Mouse (Mus musculus): ENCODE measurements at regions not wholly inside any gene's neighbourhood (a gene's known extent, or its start where the extent isn't known, plus 50 kb on each side); places are given as distances from the start of the nearest gene placed in this dataset.

GRCm38 (mm10) chr1:149760440-149760839 lies 200.7 kb downstream of the Pla2g4a start:
- no peak for DNase-seq (ENCODE audit: low read depth, low spot score)

DNA sequence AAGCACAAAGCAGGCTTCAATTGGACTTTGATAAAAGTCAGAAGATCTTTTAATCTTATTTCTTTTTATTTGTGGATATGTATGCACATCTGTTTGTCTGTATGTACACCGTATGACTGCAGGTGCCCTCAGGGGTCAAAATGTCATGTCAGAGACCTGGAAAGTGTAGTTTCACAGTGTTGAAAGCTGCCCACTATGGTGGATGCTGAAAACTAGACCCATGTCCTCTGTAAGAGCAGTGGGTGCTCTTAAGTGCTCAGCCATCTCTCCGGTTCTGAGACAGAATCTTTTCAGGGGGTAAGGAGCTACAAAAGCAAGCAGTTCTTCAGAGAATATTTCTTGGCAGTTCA lies 202.3 kb downstream of the Pla2g4a start:
- DNase-seq (ENCODE audit: low read depth, low spot score): no peak

GRCm38 (mm10) chr1:149758092-149758782 lies 202.9 kb downstream of the Pla2g4a start:
- DNase-seq (ENCODE audit: low read depth, low spot score): peak; percentile 23

DNA sequence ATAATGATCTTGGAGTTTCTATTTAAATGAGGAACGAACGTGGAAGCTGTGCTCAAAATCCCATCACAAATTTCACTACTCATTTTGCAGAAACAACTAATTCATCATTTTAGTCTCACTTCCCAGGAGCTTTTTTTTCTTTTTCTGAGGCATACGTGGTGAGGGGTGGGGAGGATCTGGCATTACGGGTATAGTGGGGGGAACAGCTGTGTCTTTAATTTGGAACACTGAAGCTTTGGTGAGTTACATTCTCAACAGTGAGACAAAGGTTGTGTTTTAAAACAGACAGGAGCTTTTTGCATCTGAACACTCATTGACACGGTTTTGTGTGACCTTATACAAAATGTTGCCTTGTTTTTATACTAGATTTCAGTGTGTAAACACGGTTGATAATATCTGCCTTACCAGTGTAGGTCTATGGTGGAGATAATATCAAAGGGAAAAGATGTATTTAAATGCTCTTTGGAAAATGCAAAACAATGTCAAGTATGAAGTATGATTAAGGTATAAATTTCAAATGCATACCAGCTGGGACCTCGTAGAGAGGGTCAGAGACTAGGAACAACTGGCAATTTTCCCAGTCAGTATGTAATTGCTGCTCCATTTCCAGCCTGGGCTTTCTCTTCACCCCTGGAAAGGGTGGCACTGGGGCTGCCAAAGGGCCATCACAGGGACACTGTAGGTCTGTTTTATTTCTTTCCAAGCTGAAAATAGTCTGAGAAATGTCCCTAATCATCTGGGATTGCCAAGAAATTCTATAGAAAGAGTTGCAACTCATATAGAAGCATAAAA lies 207.6 kb downstream of the Pla2g4a start:
- DNase-seq (ENCODE audit: low read depth, low spot score): no peak

GRCm38 (mm10) chr1:149749405-149749804 lies 211.7 kb downstream of the Pla2g4a start:
- DNase-seq (ENCODE audit: low read depth, low spot score): no peak

DNA sequence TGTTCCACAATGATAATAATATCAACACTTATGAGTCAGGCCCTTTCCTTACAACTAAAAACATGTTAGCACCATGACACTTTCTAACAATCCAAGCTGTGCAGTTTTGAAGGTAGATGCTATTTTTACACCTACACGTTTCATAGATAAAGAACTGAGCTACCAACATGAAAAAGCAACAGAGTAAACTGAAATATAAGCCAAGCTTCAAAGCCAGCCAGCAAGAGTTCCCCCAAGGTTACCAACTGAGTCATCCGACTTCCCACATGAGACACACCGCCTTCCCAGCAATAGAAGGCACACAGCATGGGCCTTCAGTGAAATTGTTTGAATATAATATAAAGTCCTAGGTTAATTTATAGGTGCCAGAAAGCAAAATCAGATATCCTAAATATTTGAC lies 222.1 kb downstream of the Pla2g4a start:
- DNase-seq (ENCODE audit: low read depth, low spot score): no peak

- no peak for DNase-seq (ENCODE audit: low read depth, low spot score)
These were observed 226.8 kb downstream of the Pla2g4a start for GRCm38 (mm10) chr1:149734241-149734640.

GRCm38 (mm10) chr1:149715171-149715570 lies 245.9 kb downstream of the Pla2g4a start:
- DNase-seq (ENCODE audit: low read depth, low spot score): no peak

DNA sequence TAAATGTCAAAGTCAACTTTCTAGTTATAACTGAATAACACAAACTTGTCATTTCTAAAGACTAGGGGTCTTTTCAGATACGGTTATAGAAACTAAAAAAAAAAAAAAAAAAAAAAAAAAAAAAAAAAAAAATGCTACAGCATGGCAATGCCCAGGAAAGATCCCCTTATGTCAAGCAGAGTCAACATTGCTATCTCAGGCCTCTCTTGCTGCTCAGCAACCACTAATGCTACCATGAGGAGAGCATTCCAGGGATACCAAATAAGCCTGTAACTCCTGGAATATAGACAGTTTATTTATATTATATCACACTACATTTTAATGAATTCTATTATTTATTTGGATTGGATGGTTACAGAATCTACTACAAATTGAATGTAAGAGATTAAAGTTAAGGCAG lies 248.8 kb downstream of the Pla2g4a start:
- no peak for DNase-seq (ENCODE audit: low read depth, low spot score)

DNA sequence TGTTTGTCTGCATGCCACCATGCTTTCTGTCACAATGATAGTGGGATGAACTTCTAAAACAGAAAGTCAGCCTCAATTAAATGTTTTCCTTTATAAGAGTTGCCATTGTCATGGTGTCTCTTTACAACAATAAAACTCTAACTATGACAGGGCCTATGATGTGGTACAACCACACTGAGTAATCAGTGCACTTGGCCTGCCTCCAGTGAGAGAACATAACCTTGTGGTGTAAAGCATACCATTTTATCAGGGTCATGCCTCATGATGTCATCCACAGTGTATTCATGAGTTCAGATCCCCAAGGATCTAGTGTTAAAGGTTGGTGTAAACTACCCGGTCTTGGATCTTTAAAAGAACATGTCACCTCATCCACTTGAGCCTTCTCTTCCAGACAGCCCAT lies 255.9 kb downstream of the Pla2g4a start:
- no peak for DNase-seq (ENCODE audit: low read depth, low spot score)

DNA sequence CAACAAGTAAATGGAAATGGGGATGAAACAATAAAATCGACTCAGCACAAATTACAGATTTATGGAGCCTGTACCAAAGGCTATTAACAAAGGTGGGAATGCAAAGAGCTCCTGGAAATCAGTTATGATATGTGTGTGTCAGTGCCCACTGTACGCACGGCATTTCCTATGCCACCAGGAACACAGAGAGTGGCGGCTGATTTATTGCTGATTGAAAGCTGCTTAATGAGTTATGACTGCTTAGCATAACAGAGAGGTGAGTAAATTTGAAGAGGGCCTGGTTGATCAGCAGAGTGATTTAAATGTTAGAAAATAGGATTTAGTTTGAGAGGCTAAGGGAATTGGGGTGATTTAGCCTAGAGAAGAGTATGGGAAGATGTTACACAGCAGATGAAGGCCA lies 261.7 kb downstream of the Pla2g4a start:
- no peak for DNase-seq (ENCODE audit: low read depth, low spot score)

- no peak for DNase-seq (ENCODE audit: low read depth, low spot score)
These were observed 286.9 kb downstream of the Pla2g4a start for GRCm38 (mm10) chr1:149674166-149674565.

DNA sequence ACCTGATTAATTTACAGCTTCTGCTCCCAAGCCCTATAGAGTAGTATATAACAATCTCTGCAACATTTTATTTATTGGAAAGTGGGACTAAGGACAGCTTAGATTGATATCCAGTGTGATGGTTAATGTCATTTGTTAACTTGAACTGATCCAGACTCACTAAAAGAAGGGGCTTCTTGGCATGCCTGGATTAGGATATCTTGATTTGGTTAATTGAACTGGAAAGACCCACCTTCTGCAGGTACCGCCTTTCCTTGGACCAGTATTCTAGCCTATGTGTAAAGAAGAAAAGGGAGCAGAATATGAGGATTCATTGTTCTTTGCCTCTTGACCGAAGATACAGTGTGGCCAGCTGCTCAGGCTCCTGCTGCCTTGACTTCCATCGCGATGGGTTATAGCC lies 288.5 kb downstream of the Pla2g4a start:
- DNase-seq (ENCODE audit: low read depth, low spot score): no peak

DNA sequence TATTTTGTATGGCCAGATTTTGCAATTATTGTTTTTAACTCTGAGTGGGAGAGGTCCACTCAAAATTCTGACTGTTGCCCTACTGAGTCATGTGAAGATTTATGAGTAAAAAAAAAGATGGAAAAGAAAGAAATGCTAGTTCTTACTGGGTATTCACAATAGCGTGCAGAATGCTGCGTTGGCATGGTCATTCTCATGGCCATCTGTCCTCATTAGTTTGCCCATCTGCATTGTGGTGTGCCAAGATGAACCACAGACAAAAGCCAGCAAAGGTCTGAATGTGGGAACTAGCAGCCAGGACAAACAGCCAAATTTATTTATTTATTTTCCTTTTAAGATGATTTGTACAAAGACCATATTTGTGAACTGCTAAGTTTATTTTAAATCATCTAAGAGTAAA lies 289.0 kb downstream of the Pla2g4a start:
- DNase-seq (ENCODE audit: low read depth, low spot score): no peak

- DNase-seq (ENCODE audit: low read depth, low spot score): no peak
These were observed 290.0 kb downstream of the Pla2g4a start for GRCm38 (mm10) chr1:149671091-149671490.

Measured in CD4-positive, CD25-positive, alpha-beta regulatory T cell, adult 2 months (primary cell).